Mouse (Mus musculus): ENCODE measurements around the gene Kcna3. TPM values are rescaled to one million over a fixed set of nuclear protein-coding genes. Genes with fewer than 3 reads are reported as not detected.

The Kcna3 gene
- 10 to 100 TPM; 19.8 to 22.5 (median 21.0) TPM for total RNA-seq (2022)

DNA sequence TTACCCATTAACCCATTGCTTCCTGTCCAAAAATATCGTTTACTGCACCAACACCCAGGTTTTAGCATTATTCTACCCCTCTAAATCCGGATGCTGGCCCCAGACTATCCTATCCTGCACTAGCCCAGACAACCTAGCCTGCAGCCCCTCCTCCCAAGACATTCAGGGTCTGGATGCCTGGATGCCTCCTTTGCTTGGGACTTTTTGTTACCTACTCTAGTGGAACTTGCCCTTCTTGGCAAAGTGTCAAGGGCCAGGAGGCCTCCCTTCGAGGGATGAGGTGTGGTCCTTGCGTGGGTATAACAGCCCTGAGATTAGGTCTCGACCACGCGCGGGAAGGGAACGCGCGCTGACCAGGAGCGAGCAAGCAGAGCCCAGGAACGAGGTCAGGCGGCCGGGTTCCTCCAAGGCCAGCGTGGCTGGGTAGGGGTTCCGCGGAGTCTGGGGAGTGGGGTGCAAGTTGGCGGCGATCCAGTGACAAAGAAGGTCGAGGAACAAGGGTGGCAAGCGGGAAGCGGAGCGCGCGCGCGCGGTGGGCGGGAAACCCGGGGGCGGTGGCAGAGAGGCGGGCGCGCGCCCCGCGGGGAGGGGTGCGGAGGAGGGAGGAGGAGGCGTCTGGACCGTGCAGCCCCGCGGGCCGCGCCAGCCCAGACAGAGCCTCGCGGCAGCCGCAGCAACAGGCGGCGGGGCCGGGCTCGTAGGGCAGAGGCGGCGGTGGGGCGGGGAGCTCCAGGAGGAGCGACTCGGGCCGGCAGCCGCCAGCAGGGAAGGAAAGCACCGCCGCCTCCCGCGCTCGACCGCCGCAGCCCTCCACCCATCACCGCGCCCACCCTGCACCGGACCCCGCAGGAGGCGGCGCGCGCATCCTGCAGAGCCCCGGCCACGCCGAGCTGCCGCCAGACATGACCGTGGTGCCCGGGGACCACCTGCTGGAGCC lies at the start of gene Kcna3:
Gene Kcna3, plus strand, starts transcription at position 649 of the 937 bp plus-strand sequence.
- DNase-seq (ENCODE audit: low spot score in 2 of 2) = peak; percentile 30 to 48

DNA sequence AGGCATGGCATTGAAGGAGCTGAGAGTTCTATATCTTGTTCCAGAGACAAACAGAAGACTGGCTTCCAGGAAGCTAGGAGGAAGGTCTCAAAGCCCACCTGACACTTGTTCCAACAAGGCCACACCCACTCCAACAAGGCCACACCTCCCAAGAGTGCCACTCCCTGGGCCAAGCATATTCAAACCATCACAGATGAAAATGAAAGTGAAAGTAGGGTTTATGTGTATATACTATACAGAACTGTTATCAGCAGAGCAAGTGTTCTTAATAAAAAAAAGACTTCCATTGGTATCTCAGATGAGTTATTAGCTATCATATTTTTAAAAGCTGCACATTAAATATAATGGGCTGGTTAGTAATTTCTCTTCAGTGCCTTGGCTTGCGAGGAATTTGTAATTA lies 44.6 kb upstream of the Kcna3 start:
- no peak for DNase-seq (ENCODE audit: low spot score in 2 of 2)

- no peak for DNase-seq (ENCODE audit: low spot score in 2 of 2)
These were observed 40.6 kb upstream of the Kcna3 start for GRCm38 (mm10) chr3:106995347-106995746.

DNA sequence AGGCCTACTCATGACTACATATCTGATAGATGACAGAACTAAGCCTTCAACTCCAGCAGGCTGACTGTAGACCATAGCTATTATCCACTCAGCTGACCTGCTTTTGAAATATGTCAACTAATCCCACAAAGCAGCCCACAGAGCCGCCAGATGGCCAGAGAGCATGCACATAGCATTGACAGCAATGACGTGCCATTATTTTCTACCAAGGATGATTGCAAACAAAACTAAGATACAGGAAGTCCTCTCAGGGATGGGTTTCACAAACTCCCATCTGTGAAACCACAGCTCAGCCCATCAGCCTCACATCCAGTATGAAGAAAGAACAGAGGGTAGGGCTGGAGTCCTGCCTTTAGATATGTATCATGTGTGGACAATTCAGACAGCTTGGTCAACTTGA lies 39.8 kb upstream of the Kcna3 start:
- DNase-seq (ENCODE audit: low spot score in 2 of 2) = no peak

DNA sequence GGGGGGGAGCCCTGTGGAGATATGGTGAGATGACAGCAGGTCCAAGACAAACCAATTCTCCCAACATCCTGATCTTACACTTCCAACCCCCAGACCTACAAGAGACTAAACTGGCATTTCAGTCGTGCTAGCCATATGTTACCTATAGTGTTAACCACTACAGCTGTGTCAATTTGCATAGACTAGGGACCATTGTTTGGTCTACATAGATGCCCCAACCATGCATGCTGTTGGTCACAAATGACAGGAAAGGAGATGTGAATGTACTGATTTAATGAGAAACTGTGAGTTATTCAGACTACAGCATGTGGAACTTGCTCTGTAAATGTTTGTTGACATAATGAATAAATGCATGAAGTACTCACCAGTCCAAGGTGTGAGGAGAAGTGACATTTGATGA lies 37.6 kb upstream of the Kcna3 start:
- DNase-seq (ENCODE audit: low spot score in 2 of 2) = no peak

- no peak for DNase-seq (ENCODE audit: low spot score in 2 of 2)
These were observed 35.8 kb upstream of the Kcna3 start for GRCm38 (mm10) chr3:107000165-107000564.

DNA sequence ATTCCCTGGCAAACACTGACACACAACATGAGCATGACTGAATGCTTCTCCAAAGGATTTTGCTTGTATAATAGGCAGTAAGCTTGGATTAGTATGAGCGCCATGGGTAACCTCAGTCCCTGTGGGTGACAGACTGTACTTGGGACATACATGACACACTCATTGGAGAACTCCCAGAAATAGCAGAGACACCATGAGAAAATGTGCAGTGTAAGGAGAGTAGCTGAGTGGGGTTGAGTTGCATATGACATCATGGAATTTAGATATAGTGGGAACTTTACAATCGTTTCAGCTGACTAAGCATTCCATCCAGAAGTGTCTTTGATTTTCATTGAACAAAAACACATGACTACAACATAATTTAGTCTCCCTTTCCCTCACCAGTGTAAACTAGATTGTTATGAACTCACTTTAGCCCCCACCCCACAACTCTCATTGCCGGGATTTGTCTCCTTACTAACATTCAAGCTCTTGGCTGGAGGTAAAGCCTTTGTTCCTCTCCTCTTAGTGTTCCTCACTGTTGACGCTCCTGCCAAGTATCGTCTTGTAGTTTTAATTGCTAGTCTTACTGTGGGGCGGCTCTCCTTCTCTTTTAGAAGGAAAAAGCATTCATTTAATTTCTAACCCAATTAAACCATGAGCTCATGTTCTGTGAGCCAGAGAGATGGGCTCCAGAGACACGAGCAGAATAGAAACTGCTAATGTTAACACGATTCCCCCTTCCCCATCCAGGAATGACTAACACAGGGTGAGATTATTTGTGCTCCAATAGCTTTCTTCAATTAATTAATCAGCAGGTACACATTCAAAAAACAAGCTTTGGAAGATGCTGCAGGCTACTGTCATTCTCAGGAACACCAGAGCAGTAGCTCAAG lies 33.5 kb upstream of the Kcna3 start:
- DNase-seq (ENCODE audit: low spot score in 2 of 2) = no peak

GRCm38 (mm10) chr3:107009329-107010076 lies 26.5 kb upstream of the Kcna3 start:
- peak in 1 of 2 experiments; percentile 14 for DNase-seq (ENCODE audit: low spot score in 2 of 2)

- no peak for DNase-seq (ENCODE audit: low spot score in 2 of 2)
These were observed 17.7 kb upstream of the Kcna3 start for GRCm38 (mm10) chr3:107018286-107018685.

DNA sequence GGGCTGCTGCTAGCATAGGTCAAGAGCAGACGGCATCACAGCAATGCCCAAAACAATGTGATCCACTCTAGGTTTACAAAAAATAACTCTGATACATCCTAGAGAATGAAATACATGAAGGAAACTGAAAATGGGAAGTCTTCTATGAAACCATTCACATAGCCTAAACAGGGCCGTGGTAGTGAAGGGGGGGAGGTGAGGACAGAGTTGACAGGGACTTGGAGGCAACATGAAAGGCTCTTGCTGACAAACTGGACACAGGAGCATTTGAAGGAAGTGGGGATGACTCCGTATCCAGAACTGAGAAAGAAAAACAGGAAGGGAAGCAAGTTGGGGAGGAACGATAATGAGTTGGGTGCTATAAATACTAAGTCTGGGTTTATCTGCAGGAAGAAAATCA lies 4.4 kb upstream of the Kcna3 start:
- DNase-seq (ENCODE audit: low spot score in 2 of 2) = no peak

- DNase-seq (ENCODE audit: low spot score in 2 of 2) = no peak
These were observed 1.2 kb upstream of the Kcna3 start for GRCm38 (mm10) chr3:107034776-107035175.

GRCm38 (mm10) chr3:107036458-107037039 lies 580 bp downstream of the Kcna3 start:
- DNase-seq (ENCODE audit: low spot score in 2 of 2) = peak in 1 of 2 experiments; percentile 27

GRCm38 (mm10) chr3:107037105-107037504 lies 1.1 kb downstream of the Kcna3 start:
- no peak for DNase-seq (ENCODE audit: low spot score in 2 of 2)

- no peak for DNase-seq (ENCODE audit: low spot score in 2 of 2)
These were observed 1.7 kb downstream of the Kcna3 start for GRCm38 (mm10) chr3:107037536-107038155.

- DNase-seq (ENCODE audit: low spot score in 2 of 2) = no peak
These were observed 2.2 kb downstream of the Kcna3 start for GRCm38 (mm10) chr3:107038156-107038536.

- DNase-seq (ENCODE audit: low spot score in 2 of 2) = peak; percentile 53 to 56
These were observed 2.8 kb downstream of the Kcna3 start for GRCm38 (mm10) chr3:107038661-107039223.

- DNase-seq (ENCODE audit: low spot score in 2 of 2) = no peak
These were observed 3.3 kb downstream of the Kcna3 start for GRCm38 (mm10) chr3:107039306-107039705.

- DNase-seq (ENCODE audit: low spot score in 2 of 2) = no peak
These were observed 4.4 kb downstream of the Kcna3 start for GRCm38 (mm10) chr3:107040408-107040807.

- no peak for DNase-seq (ENCODE audit: low spot score in 2 of 2)
These were observed 5.7 kb downstream of the Kcna3 start for GRCm38 (mm10) chr3:107041718-107042117.

- no peak for DNase-seq (ENCODE audit: low spot score in 2 of 2)
These were observed 25.5 kb downstream of the Kcna3 start for GRCm38 (mm10) chr3:107061468-107061867.
